Mouse (Mus musculus) kidney, postnatal 0 days (tissue): ENCODE results near the gene Tmem223. TPM values are rescaled to one million over a fixed set of nuclear protein-coding genes. Genes with fewer than 3 reads are reported as not detected.
A peak's percentile ranks its signal among the peaks of the same experiment; 100 is the strongest.

Experiments used
- ATAC-seq: fragments of 200-750 bp; cut with Nextera tagmentation; replicated peaks from 2 replicates; pipeline ENCODE4 v1.8.0; 2017; ENCODE audit warnings: low read depth, moderate number of reproducible peaks, moderate TSS enrichment, moderate library complexity; ENCODE audit not compliant: low FRiP score
- DNase-seq: peaks from one replicate; pipeline ENCODE4 v3.0.0-alpha.2; 2016; ENCODE audit warnings: low spot score
- H3K27ac ChIP-seq: fragments of 300-500 bp; sonication (generic); 2 replicates; pipeline ENCODE4 v1.5.1; 2014; ENCODE audit warnings: mild to moderate bottlenecking
- H3K27me3 ChIP-seq: fragments of 300-500 bp; sonication (generic); 2 replicates; pipeline ENCODE4 v1.6.1; 2014; ENCODE audit warnings: low read length, mixed read lengths; ENCODE audit not compliant: insufficient read depth
- H3K36me3 ChIP-seq: fragments of 300-500 bp; sonication (generic); 2 replicates; pipeline ENCODE4 v1.6.1; 2014; ENCODE audit warnings: low read length, mixed read lengths; ENCODE audit not compliant: insufficient read depth
- H3K4me1 ChIP-seq: fragments of 300-500 bp; sonication (generic); replicated peaks from 2 replicates; pipeline ENCODE4 v1.6.1; 2014; ENCODE audit warnings: antibody characterized with exemption, low read length, mixed read lengths; ENCODE audit not compliant: insufficient read depth
- H3K4me2 ChIP-seq: fragments of 300-500 bp; sonication (generic); 2 replicates; pipeline ENCODE4 v1.6.1; 2014; ENCODE audit warnings: mild to moderate bottlenecking, low read length, moderate library complexity, mixed read lengths
- H3K4me3 ChIP-seq: fragments of 300-500 bp; sonication (generic); replicated peaks from 2 replicates; pipeline ENCODE4 v1.5.1; 2014; ENCODE audit warnings: low read depth, low read length
- H3K9ac ChIP-seq: fragments of 300-500 bp; sonication (generic); 2 replicates; pipeline ENCODE4 v1.6.1; 2014; ENCODE audit warnings: low read depth, low read length
- H3K9me3 ChIP-seq: fragments of 300-500 bp; sonication (generic); replicated peaks from 2 replicates; pipeline ENCODE4 v1.6.1; 2016; ENCODE audit warnings: low read length, inconsistent platforms, mixed read lengths
- CTCF ChIP-seq: IDR thresholded peaks from 2 replicates; pipeline ENCODE4 v1.5.1; 2016; ENCODE audit warnings: antibody characterized with exemption, low read depth, mild to moderate bottlenecking, moderate library complexity
- WGBS: fragments of 180-500 bp; shearing (Covaris S2); extraction: QIAGEN DNeasy Blood & Tissue Kit; methylation state at CpG from one replicate; pipeline ENCODE4 v1.1.7; 2014; 5-methylcytosine and 5-hydroxymethylcytosine counted together
- polyA plus RNA-seq: library from polyadenylated mRNA; unstranded; fragments of >200 nt; fragmentation: Nextera tagmentation; extraction: Ambion mirVana; gene quantifications from 2 replicates; pipeline ENCODE4 v1.2.1, GENCODE M21; 2015

The Tmem223 gene
- polyA plus RNA-seq, 1 experiment from 2014 or later, result 286 TPM

DNA sequence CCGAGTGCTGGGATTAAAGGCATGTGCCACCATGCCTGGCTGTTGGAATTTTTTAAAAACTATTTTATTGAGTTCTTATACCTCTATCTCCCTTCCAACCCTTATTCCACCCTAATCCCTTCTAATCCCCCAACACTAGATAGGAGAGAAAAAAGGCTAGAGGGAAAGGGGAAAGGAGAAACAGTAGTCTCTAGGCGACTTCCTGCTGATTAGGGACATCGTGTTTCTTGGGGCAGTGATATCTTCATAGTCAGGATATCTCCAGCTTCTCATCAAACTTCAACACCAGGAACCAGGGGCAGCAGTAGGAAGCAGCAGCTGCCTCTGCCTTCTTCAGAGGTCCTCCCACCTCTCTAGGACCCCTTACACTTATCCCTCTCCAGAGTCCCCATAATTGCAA lies 36.5 kb upstream of the Tmem223 start:
- no peaks in the 10 kb centered on the region for H3K27me3 ChIP-seq
- no peak for ATAC-seq
- H3K9me3 ChIP-seq, result no peaks in the 10 kb centered on the region
- no peaks in the 10 kb centered on the region for H3K4me1 ChIP-seq
- H3K27ac ChIP-seq, result no peak overlapping the region
- no peak for TF ChIP-seq CTCF
- no peak overlapping the region for H3K4me2 ChIP-seq
- WGBS, result 76% methylated on average over 3 of the region's 3 CpGs
- H3K9ac ChIP-seq, result no peak overlapping the region
- no peak overlapping the region for H3K4me3 ChIP-seq
- DNase-seq, result no peak
- peaks cover 9% of the 10 kb centered on the region; the same call in 1 of the 2 replicates for H3K36me3 ChIP-seq

DNA sequence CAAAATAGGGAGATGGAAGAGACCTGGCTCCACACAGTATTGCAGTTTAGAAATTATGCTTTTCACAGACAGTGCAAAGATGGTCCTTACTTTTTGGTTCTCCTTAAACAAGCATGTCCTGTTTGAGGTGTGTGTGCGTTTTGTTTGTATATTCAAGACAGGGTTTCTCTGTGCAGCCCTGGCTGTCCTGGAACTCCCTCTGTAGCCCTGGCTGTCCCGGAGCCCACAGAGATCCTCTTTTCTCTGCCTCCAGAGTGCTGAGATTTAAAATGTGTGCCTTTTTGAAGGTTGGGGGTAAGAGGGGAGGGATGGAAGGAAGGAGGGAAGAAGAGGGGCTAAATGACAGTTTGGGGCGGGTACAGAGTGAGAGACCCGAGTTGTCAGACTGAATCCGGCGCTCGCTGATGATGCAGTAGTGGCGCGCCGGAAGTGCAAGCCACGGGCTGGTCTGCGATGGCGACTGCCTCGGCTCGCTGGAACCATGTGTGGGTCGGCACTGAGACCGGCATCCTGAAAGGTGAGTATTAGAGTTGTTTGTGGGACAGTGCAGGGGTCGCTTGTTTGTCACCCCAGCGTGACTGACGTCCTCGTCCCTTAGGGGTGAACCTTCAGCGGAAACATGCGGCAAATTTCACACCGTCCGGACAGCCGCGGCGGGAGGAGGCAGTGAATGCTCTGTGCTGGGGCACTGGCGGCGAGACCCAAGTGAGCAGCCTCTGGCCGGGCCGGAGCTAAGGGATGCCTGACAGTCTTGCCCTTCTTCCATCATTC lies 35.2 kb upstream of the Tmem223 start, which contains the start of gene Wdr74:
TSS of gene Wdr74 (plus strand) at position 439 of the 771 bp plus-strand sequence.
- peaks cover 3% of the 10 kb centered on the region; the same call in 1 of the 2 replicates for H3K4me1 ChIP-seq
- H3K36me3 ChIP-seq, result peaks cover 15% of the 10 kb centered on the region
- H3K27ac ChIP-seq, result peak within 1 kb of the TSS; percentile 26
- TF ChIP-seq CTCF, result no peak
- peak; percentile 89 for ATAC-seq
- WGBS, result under 1% methylated on average over 27 of the region's 32 CpGs
- H3K4me3 ChIP-seq, result peak within 1 kb of the TSS; percentile 88
- no peaks in the 10 kb centered on the region for H3K27me3 ChIP-seq
- DNase-seq, result peak; percentile 90
- no peaks in the 10 kb centered on the region for H3K9me3 ChIP-seq
- H3K9ac ChIP-seq, result peak within 1 kb of the TSS; percentile 77
- peak within 1 kb of the TSS; percentile 91 for H3K4me2 ChIP-seq

DNA sequence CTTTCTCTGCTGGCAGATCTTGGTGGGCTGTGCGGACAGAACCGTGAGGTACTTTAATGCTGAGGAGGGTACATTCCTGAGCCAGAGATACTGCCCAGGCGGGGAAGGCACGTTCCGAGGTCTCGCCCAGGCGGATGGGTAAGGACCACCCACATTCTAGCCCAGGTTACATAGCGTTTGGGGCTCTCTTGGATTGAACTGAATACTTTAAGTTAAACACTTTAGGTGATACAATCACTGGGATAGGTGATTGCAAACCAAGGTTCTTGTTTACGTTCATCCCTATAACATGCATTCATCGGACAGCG lies 34.7 kb upstream of the Tmem223 start:
- ATAC-seq, result peak; percentile 4; the same call in 1 of the 2 replicates

DNA sequence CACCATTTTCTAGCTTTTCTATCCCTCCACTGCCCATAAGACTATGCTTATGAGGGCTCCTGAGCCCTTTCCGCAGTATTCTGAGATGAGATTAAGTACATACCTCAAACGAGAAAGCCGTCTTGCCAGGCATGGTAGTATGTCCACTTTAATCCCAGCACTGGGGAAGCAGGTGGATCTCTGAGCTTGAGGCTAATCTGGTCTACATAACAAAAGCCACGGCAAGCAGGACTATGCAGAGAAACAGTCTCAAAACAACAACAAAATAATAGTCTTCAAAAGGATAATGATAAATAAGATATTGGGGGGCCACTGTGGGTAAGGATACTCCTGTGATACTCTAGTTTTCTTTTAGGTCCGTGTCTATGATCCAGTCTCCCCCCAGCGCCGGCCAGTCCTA lies 31.9 kb upstream of the Tmem223 start:
- no peak for ATAC-seq
- WGBS, result 91% methylated on average over 7 of the region's 7 CpGs
- no peak overlapping the region for H3K4me2 ChIP-seq
- peaks cover 18% of the 10 kb centered on the region for H3K36me3 ChIP-seq
- H3K4me3 ChIP-seq, result no peak overlapping the region
- H3K9me3 ChIP-seq, result no peaks in the 10 kb centered on the region
- H3K9ac ChIP-seq, result no peak overlapping the region
- H3K27ac ChIP-seq, result no peak overlapping the region
- H3K4me1 ChIP-seq, result peaks cover 12% of the 10 kb centered on the region; the same call in 1 of the 2 replicates
- TF ChIP-seq CTCF, result no peak
- no peaks in the 10 kb centered on the region for H3K27me3 ChIP-seq
- no peak for DNase-seq

More for the DNA sequence above, 34.7 kb upstream of the Tmem223 start:
- no peak for TF ChIP-seq CTCF
- no peak for DNase-seq
- H3K9me3 ChIP-seq, result no peaks in the 10 kb centered on the region
- no peaks in the 10 kb centered on the region for H3K27me3 ChIP-seq
- H3K4me3 ChIP-seq, result peak overlapping the region; percentile 88
- peaks cover 15% of the 10 kb centered on the region for H3K36me3 ChIP-seq
- 4% methylated on average over 11 of the region's 11 CpGs for WGBS
- peak overlapping the region; percentile 77 for H3K9ac ChIP-seq
- peak overlapping the region; percentile 91 for H3K4me2 ChIP-seq
- H3K27ac ChIP-seq, result peak overlapping the region; percentile 26
- H3K4me1 ChIP-seq, result peaks cover 7% of the 10 kb centered on the region; the same call in 1 of the 2 replicates

DNA sequence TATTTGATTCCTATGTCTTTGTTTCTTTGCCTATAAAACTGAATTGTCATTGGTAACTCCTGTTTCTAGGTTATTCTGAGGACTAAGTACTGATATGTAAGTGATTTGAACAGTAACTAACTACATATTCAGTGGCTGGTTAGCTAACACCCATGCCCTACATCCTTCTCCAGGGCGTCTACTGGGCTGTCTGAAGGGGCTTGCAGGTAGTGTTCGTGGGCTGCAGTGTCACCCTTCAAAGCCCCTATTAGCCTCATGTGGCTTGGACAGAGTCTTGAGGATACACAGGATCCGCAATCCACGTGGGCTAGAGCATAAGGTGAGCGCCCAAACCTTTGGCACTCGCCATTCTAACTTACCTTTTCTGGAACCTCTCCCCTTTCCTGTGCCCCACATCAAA lies 31.1 kb upstream of the Tmem223 start:
- no peaks in the 10 kb centered on the region for H3K9me3 ChIP-seq
- H3K27ac ChIP-seq, result no peak overlapping the region
- no peak overlapping the region for H3K4me3 ChIP-seq
- H3K9ac ChIP-seq, result no peak overlapping the region
- WGBS, result 93% methylated on average over 6 of the region's 6 CpGs
- ATAC-seq (no peak), DNase-seq (no peak)
- TF ChIP-seq CTCF, result no peak
- H3K4me2 ChIP-seq, result no peak overlapping the region
- peaks cover 18% of the 10 kb centered on the region for H3K36me3 ChIP-seq
- H3K27me3 ChIP-seq, result no peaks in the 10 kb centered on the region
- peaks cover 12% of the 10 kb centered on the region; the same call in 1 of the 2 replicates for H3K4me1 ChIP-seq

DNA sequence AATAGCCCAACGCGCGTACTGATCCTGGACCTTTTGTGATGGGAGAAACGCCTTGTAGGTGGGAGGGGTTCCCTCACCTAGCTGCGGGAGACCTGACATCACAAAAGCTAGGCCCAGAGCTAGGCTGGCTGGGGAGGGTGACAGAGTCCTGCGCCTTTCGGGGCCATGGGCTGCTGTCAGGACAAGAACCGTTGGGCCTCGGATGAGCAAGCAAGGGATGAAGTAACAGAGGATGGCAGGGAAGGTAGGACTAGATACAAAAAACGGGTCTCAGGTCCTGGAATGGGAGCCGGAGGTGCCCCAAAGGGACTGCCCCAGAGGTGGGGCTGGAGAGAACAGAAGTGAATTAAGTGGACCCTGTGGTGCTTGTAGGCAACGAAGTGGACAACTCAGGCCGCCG lies 30.2 kb upstream of the Tmem223 start, which contains the start of gene 1700092M07Rik:
TSS of gene 1700092M07Rik (plus strand) at position 116 of the 400 bp plus-strand sequence.
- peak; percentile 6; the same call in 1 of the 2 replicates for ATAC-seq
- Histone ChIP-seq H3K4me1 (peaks cover 12% of the 10 kb centered on the region; the same call in 1 of the 2 replicates), H3K9ac (peak within 1 kb of the TSS; percentile 81), H3K27me3 (no peaks in the 10 kb centered on the region), H3K36me3 (peaks cover 23% of the 10 kb centered on the region), H3K4me3 (peak within 1 kb of the TSS; percentile 68), H3K9me3 (no peaks in the 10 kb centered on the region), H3K27ac (peak within 1 kb of the TSS; percentile 97), H3K4me2 (peak within 1 kb of the TSS; percentile 98)
- no peak for TF ChIP-seq CTCF
- DNase-seq, result no peak
- 56% methylated on average over 14 of the region's 14 CpGs for WGBS
